Mouse (Mus musculus) splenic B cell, adult 2 months (primary cell): Measurements from ENCODE around the gene Tmprss9.

Source experiments
- DNase-seq: peaks from one replicate; pipeline ENCODE4 v3.0.0-alpha.2; 2011; ENCODE audit warnings: low read depth, low spot score
- H3K27me3 ChIP-seq: 2 replicates; pipeline ENCODE4 v1.6.1; 2012; ENCODE audit warnings: mild to moderate bottlenecking, low read length, moderate library complexity, mixed read lengths; ENCODE audit not compliant: control insufficient read depth, poor library complexity, insufficient read depth, severe bottlenecking
- H3K36me3 ChIP-seq: 2 replicates; pipeline ENCODE4 v1.6.1; 2012; ENCODE audit warnings: mild to moderate bottlenecking, low read length, moderate library complexity, mixed read lengths; ENCODE audit not compliant: control insufficient read depth, poor library complexity, insufficient read depth, severe bottlenecking

The Tmprss9 gene

DNA sequence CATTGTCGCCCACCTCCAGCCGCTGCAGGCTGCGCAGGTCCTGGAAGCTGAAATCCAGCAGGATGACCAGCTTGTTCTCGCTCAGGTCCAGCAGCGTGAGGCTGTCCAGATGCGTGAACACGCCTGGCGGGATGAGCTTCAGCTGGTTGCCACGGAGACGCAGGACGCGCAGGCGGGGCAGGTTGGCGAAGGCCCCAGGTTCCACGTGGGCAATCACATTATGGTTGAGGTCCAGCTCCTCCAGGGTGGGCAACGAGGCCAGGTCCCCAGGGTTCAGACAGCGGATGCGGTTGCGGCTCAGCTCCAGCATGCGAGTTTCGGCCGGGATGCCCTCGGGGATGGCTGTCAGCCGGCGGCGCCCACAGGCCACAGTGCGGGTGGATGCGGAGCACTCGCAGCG is 36.0 kb upstream of the Tmprss9 start:
- no peaks in the 10 kb centered on the region for H3K36me3 ChIP-seq
- DNase-seq, result no peak
- H3K27me3 ChIP-seq, result no peaks in the 10 kb centered on the region; the same call in 1 of the 2 replicates

DNA sequence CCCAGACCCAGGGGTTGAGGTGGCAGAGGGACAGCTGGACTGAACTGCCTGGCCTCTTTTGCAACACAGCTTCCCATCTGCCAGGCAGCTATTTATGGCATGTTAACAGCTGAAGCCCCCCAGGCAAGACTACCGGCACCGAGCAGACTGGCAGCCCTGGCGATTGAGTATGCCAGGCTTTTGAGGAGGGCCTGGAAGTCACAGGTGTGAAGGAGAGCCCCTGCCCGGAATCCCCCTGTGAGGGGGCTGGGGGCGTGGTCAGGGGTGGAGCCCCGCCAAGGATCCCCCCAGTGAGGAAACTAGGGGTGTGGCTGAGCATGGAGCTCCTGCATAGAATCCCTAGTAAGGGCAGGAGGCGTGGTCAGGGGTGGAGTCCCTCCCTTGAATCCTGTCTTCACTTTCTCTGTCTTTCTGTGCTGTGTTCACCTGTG is 34.7 kb upstream of the Tmprss9 start:
- no peak for DNase-seq
- no peaks in the 10 kb centered on the region; the same call in 1 of the 2 replicates for H3K27me3 ChIP-seq
- H3K36me3 ChIP-seq, result no peaks in the 10 kb centered on the region

DNA sequence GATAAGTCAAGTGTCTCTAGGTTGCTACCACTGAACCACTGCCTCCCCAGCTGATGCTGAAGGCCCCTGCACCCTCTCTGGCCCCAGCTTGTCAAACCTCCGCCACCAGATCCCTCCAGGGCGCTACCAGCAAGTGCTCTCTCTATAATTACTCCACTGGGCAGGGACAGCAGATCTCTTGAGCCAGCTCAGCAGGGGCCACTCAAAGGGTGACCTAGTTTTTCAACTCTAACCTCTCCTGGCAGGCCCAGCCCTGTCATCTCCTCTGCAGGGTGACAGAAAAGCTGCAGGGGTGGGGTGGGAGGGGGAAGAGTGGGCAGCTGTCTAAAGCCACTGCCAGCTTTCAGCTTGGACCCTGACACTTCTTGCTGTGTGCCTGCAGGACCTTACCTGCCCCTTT is 33.8 kb upstream of the Tmprss9 start:
- DNase-seq, result no peak
- H3K36me3 ChIP-seq, result no peaks in the 10 kb centered on the region

GRCm38 (mm10) chr10:80838346-80838912 is 33.2 kb upstream of the Tmprss9 start:
- DNase-seq, result no peak
- Histone ChIP-seq H3K36me3 (no peaks in the 10 kb centered on the region), H3K27me3 (no peaks in the 10 kb centered on the region; the same call in 1 of the 2 replicates)

More for the DNA sequence above, 33.8 kb upstream of the Tmprss9 start:
- no peaks in the 10 kb centered on the region; the same call in 1 of the 2 replicates for H3K27me3 ChIP-seq

- Histone ChIP-seq H3K36me3 (no peaks in the 10 kb centered on the region), H3K27me3 (no peaks in the 10 kb centered on the region; the same call in 1 of the 2 replicates)
- DNase-seq, result no peak
These were observed 31.8 kb upstream of the Tmprss9 start for GRCm38 (mm10) chr10:80839848-80840247.

DNA sequence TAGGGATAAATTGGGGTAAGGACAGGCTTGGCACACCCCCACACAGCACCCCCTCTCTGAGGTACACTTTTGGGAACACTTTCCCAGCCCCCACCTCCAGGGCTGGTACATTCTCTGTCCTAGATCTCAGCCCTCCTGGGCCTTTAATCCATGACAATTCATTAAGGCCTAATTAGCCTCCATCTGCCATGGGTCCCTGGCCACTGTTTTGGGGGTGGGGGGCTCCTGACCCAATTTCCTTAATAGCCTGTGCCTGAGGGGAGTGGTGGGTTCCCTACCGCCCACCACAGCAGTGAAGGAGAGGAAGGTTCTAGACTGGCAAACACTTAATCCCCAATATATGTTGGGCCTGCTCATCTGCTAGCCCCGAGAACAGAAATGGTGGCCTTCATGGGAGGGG is 30.0 kb upstream of the Tmprss9 start:
- Histone ChIP-seq H3K36me3 (no peaks in the 10 kb centered on the region), H3K27me3 (no peaks in the 10 kb centered on the region; the same call in 1 of the 2 replicates)
- no peak for DNase-seq

GRCm38 (mm10) chr10:80842334-80842733 is 29.3 kb upstream of the Tmprss9 start:
- no peak for DNase-seq
- H3K27me3 ChIP-seq, result no peaks in the 10 kb centered on the region; the same call in 1 of the 2 replicates
- no peaks in the 10 kb centered on the region for H3K36me3 ChIP-seq

DNA sequence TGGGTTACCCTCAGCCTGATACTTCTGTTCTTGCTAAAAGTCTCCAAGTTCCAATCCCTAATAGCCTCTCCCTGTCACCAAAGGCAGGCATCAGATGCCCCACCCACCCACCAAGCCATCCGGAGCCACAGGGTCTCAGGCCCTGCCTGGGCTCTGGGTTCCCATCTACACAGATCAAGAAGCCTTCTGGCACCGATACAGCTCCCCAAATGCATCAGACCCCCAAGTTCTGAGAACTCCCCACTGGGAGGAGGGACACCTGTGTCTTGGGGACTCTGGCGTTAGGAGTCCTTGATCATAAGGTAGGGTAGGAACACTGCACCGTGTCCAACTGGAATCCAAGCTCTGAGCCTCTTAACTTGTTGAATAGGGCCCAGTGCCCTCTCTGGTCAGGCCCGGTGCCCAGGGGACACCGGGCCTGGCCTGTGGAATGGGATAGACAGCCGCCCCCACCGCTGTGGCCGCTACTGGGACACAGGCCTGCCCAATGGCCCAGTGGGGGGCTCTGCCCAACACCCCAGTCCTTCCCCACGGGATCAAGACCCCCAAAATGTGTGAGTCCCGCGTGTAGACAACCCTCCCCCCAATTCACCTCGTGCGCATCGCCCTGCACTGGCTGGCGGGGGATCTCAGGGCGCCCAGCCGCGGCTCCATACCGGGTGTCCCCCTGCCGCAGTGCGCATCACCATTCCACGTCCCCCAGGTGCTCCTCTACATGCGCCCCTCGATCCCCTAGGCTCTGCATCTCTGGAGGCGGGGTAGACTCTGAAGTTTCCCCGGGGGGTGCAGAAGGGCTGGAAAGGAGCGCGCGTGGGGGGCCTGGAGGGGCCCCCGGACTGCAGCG is 28.3 kb upstream of the Tmprss9 start:
- no peak for DNase-seq
- Histone ChIP-seq H3K27me3 (no peaks in the 10 kb centered on the region; the same call in 1 of the 2 replicates), H3K36me3 (no peaks in the 10 kb centered on the region)

- DNase-seq, result no peak
- no peaks in the 10 kb centered on the region for H3K36me3 ChIP-seq
These were observed 27.6 kb upstream of the Tmprss9 start, which contains the start of gene Lingo3 for GRCm38 (mm10) chr10:80843931-80844547. Gene Lingo3 (minus strand): TSS chr10:80844039.

DNA sequence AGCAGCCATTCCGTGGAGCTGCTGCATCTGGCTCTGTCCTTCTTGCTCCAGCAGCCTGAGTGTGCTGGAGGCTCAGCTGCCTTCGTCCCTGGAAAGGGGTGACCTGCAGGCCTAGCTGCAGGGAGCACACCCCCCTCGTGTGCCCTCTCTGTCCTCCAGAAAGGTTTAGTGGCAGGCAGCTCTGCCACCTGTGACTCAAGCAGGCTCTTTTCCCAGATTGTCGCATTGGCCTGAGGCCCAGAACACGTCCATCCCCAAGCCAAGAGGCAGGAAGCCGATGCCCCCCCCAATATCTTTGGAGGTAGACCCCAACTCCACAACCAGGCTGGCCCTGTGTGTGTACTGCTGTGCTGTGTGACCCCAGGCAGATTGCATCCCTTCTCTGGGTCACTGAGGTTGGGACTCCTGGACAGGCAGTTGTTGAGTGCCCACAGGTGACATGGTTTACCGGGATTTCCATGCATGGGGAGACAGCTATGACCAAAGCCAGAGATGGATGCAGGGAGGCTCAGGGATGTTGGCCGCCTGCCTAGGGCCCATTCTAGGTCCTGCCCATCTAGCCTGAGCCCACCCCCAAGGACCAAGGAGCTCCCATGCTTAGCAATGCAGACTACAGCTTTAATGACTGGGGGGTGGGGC is 26.5 kb upstream of the Tmprss9 start:
- H3K36me3 ChIP-seq, result no peaks in the 10 kb centered on the region
- no peaks in the 10 kb centered on the region for H3K27me3 ChIP-seq
- DNase-seq, result no peak

More at GRCm38 (mm10) chr10:80843931-80844547, 27.6 kb upstream of the Tmprss9 start, which contains the start of gene Lingo3:
- no peaks in the 10 kb centered on the region for H3K27me3 ChIP-seq

GRCm38 (mm10) chr10:80845732-80846131 is 25.9 kb upstream of the Tmprss9 start:
- no peaks in the 10 kb centered on the region for H3K36me3 ChIP-seq
- no peak for DNase-seq
- no peaks in the 10 kb centered on the region for H3K27me3 ChIP-seq

DNA sequence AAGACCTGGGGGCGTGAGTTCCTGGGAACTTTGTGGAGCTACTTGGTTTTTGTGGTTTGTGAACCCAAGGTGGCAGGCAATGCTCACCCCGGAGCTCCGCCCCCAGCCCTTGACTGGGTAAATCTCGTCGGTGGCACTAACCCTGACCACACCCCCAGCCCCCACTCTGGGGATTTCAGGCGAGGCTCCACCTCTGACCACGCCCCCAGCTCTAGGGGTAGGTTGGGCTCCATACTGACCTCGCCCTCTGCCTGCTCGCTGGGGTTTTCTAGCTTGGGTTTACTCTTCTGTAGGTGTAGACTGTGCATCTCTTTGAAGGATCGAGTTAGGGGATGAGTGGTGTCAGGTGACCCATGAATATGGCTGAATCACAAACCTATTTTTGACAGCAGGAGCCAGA is 23.1 kb upstream of the Tmprss9 start:
- peak; percentile 81 for DNase-seq
- H3K27me3 ChIP-seq, result no peaks in the 10 kb centered on the region
- peaks cover 1% of the 10 kb centered on the region; the same call in 1 of the 2 replicates for H3K36me3 ChIP-seq

DNA sequence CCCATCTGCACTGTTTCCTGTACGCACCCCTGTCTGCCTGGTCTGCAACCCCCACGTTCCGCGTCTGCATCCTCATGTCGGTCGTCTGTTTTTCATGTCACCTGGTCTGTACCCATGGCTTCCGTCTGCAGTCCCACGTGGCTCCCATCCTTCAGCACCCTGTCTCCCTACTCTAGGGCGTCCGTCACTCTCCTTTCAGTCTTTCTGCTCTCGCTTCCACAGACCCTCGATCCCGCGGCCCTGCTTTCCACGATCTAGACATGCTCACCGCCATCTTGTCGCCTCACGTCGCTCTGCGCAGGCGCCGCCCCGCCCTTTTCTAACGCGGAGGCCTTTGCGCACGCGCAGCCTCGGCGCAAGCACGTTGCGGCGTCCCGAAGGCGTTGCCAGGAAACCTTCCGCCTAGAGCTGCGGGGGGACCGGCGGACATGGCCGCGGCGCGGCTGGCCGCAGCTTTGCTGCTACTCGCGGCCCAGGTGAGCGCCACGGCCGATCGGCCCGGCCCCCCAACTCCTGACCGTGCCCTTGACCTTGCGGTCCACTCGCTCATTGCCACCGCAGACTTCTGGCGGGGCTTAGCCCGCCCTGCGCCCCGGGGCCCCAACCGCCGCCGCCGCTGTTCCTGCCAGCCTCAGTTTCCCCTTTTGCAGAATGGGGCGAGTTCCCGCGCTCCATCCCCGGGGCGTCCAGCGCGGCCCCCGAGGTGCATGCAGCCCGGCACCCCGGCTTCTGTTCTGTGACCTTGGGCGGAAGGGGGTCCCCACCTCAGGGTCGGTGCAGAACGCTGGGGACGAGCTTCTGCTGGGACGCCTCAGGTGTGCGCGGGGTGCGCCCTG is 16.5 kb upstream of the Tmprss9 start, which contains the start of the genes Lsm7 and Sppl2b:
TSS of gene Lsm7 (minus strand) at position 297 of the 836 bp plus-strand sequence.
TSS of gene Sppl2b (plus strand) at position 363 of the 836 bp plus-strand sequence.
- Histone ChIP-seq H3K27me3 (no peaks in the 10 kb centered on the region), H3K36me3 (peaks cover 1% of the 10 kb centered on the region; the same call in 1 of the 2 replicates)
- peak; percentile 98 for DNase-seq

DNA sequence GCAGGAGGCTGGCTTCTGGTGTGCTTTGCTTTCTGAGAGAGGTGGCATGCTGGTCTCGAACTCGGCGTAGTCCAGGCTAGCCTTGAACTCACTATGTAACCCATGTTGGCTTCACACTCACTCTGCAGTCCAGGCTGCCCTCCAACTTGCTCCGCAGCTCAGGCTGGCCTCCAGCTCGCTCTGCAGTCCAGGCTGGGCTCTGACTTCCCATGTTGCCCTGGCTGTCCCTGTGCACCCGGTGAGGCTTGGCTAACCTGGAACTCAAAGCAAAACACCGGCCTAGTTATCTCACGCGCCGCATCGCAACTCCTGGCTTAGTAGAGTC is 15.9 kb upstream of the Tmprss9 start:
- Histone ChIP-seq H3K27me3 (no peaks in the 10 kb centered on the region), H3K36me3 (peaks cover 1% of the 10 kb centered on the region; the same call in 1 of the 2 replicates)
- DNase-seq, result peak; percentile 16
